Mouse (Mus musculus) CH12.LX (cell line): ENCODE measurements around the gene Meig1. TPM values are rescaled to one million over a fixed set of nuclear protein-coding genes. Genes with fewer than 3 reads are reported as not detected.

ENCODE experiments used
- DNase-seq: peaks from one replicate; pipeline ENCODE4 v3.0.0-alpha.2; 2013; ENCODE audit errors: extremely low read depth
- H3K27ac ChIP-seq: 2 replicates; pipeline ENCODE4 v1.5.1; 2012; ENCODE audit warnings: low read depth, mild to moderate bottlenecking, control low read depth, moderate library complexity; ENCODE audit not compliant: insufficient read depth
- H3K27me3 ChIP-seq: replicated peaks from 2 replicates; pipeline ENCODE3; 2012; ENCODE audit warnings: inconsistent platforms
- H3K36me3 ChIP-seq, 2 experiments: replicated peaks in 1 of 2; 2 replicates each; pipeline versions ENCODE3 to v1.6.1; 2012; ENCODE audit warnings: inconsistent platforms in 1 of 2, low read length in 1 of 2, mild to moderate bottlenecking in 1 of 2, mixed read lengths in 1 of 2, moderate library complexity in 1 of 2; ENCODE audit not compliant: control insufficient read depth in 1 of 2, insufficient read depth in 1 of 2
- H3K4me1 ChIP-seq, 2 experiments: 2 replicates each; pipeline ENCODE4 v1.6.1; 2012; ENCODE audit warnings: inconsistent platforms in 1 of 2, moderate library complexity in 1 of 2; ENCODE audit not compliant: insufficient read depth in 2 of 2, control insufficient read depth in 1 of 2
- H3K4me2 ChIP-seq: 2 replicates; pipeline ENCODE4 v1.6.1; 2012; ENCODE audit warnings: low read depth, mild to moderate bottlenecking, control low read depth; ENCODE audit not compliant: poor library complexity, insufficient read depth, severe bottlenecking
- H3K4me3 ChIP-seq, 3 experiments: fragments of 150-350 bp in 1 of 3; sonication (generic) in 1 of 3; replicated peaks in 1 of 3; 2 replicates each; pipeline versions ENCODE3 to v1.5.1; 2011 to 2012; ENCODE audit warnings: low read depth in 2 of 3, low read length in 2 of 3, mild to moderate bottlenecking in 2 of 3, moderate library complexity in 2 of 3, control low read depth in 1 of 3, improper control_type of control experiment in 1 of 3, inconsistent platforms in 1 of 3, mixed read lengths in 1 of 3; ENCODE audit not compliant: poor library complexity in 1 of 3
- H3K79me2 ChIP-seq: replicated peaks from 2 replicates; pipeline ENCODE4 v1.6.1; 2012; ENCODE audit warnings: mild to moderate bottlenecking, moderate library complexity; ENCODE audit not compliant: control insufficient read depth, poor library complexity, insufficient read depth, severe bottlenecking; ENCODE audit errors: extremely low read depth
- H3K9ac ChIP-seq: 2 replicates; pipeline ENCODE4 v1.6.1; 2012; ENCODE audit warnings: low read depth, mild to moderate bottlenecking, control low read depth, moderate library complexity; ENCODE audit not compliant: insufficient read depth
- H3K9me3 ChIP-seq: replicated peaks from 2 replicates; pipeline ENCODE3; 2012; ENCODE audit warnings: low read length, inconsistent platforms, mixed read lengths
- BHLHE40 ChIP-seq: IDR thresholded peaks from 2 replicates; pipeline ENCODE4 v1.6.1; 2011; ENCODE audit warnings: mild to moderate bottlenecking, low read depth, low read length, improper control_type of control experiment
- HCFC1 ChIP-seq: IDR thresholded peaks from 2 replicates; pipeline ENCODE4 v1.6.1; 2012; ENCODE audit warnings: low read depth, mild to moderate bottlenecking, inconsistent platforms, low read length, improper control_type of control experiment
- IRF4 ChIP-seq: IDR thresholded peaks from 2 replicates; pipeline ENCODE4 v1.6.1; 2014; ENCODE audit warnings: low read depth, mild to moderate bottlenecking, inconsistent platforms, low read length, improper control_type of control experiment
- JUN ChIP-seq: IDR thresholded peaks from 2 replicates; pipeline ENCODE4 v1.6.1; 2011; ENCODE audit warnings: low read depth, mild to moderate bottlenecking, low read length, improper control_type of control experiment, moderate library complexity; ENCODE audit not compliant: insufficient read depth
- JUND ChIP-seq: conservative IDR thresholded peaks from 2 replicates; pipeline ENCODE4 v1.6.1; 2011; ENCODE audit warnings: low read depth, low read length, improper control_type of control experiment
- MAZ ChIP-seq: IDR thresholded peaks from 2 replicates; pipeline ENCODE4 v1.6.1; 2012; ENCODE audit warnings: low read depth, mild to moderate bottlenecking, inconsistent platforms, low read length, improper control_type of control experiment, moderate library complexity
- NELFE ChIP-seq: IDR thresholded peaks from 2 replicates; pipeline ENCODE4 v1.6.1; 2011; ENCODE audit warnings: low read depth, low read length, improper control_type of control experiment
- PAX5 ChIP-seq: IDR thresholded peaks from 2 replicates; pipeline ENCODE4 v1.6.1; 2012; ENCODE audit warnings: low read length, inconsistent platforms, mixed read lengths
- RAD21 ChIP-seq: IDR thresholded peaks from 2 replicates; pipeline ENCODE4 v1.6.1; 2011; ENCODE audit warnings: low read depth, mild to moderate bottlenecking, low read length, improper control_type of control experiment, moderate library complexity
- USF2 ChIP-seq: conservative IDR thresholded peaks from 2 replicates; pipeline ENCODE4 v1.6.1; 2011; ENCODE audit warnings: low read depth, low read length, improper control_type of control experiment
- ZC3H11A ChIP-seq: IDR thresholded peaks from 2 replicates; pipeline ENCODE4 v1.6.1; 2012; ENCODE audit warnings: low read depth, mild to moderate bottlenecking, inconsistent platforms, low read length, improper control_type of control experiment
- ZKSCAN1 ChIP-seq: IDR thresholded peaks from 2 replicates; pipeline ENCODE4 v1.6.1; 2012; ENCODE audit warnings: low read depth, inconsistent platforms, low read length, improper control_type of control experiment, borderline replicate concordance
- dilution Hi-C: fragments of 300-500 bp; cut with MboI; formaldehyde crosslinking; loops from 2 replicates; pipeline ENCODE4 v1.14.3; 2020; ENCODE audit warnings: low sequenced_read_pairs; ENCODE audit not compliant: extremely low pct_unique_long_range_greater_than_20kb, extremely low pct_ligation_motif_present
- in situ Hi-C: fragments of 300-500 bp; cut with MboI; formaldehyde crosslinking; loops from 3 replicates; pipeline ENCODE4 v1.14.3; 2019; ENCODE audit warnings: low sequenced_read_pairs, low pct_ligation_motif_present, low pct_unique_long_range_greater_than_20kb, mixed read lengths
- polyA plus RNA-seq: library from polyadenylated mRNA; unstranded; fragments of >175 nt; gene quantifications from 2 replicates; pipeline ENCODE4 v1.2.1, GENCODE M21; 2012; ENCODE audit warnings: low read depth; ENCODE audit not compliant: insufficient read length
- total RNA-seq, 2 experiments: library from RNA; depleted of rRNA; stranded (reverse); fragments of 300-350 nt in 1 of 2; fragments of >200 nt in 1 of 2; gene quantifications; 2 replicates each; pipeline ENCODE4 v1.2.3; 2012 to 2014

Meig1 gene
- total and polyA plus RNA-seq, 3 experiments = not detected

- no peak for TF ChIP-seq MAZ
- TF ChIP-seq RAD21 = no peak
- TF ChIP-seq IRF4 = no peak
- no peak for TF ChIP-seq USF2
- no peak for TF ChIP-seq JUN
- TF ChIP-seq JUND = no peak
- TF ChIP-seq PAX5 = no peak
- no peak for TF ChIP-seq HCFC1
- TF ChIP-seq ZKSCAN1 = no peak
- no peak for TF ChIP-seq NELFE
- TF ChIP-seq ZC3H11A = no peak
- no peak for TF ChIP-seq BHLHE40
These were observed 61.4 kb downstream of the Meig1 start for GRCm38 (mm10) chr2:3361067-3361466.

More at GRCm38 (mm10) chr2:3361067-3361466, 61.4 kb downstream of the Meig1 start:
- no peaks in the 10 kb centered on the region for H3K36me3 ChIP-seq
- H3K27ac ChIP-seq = no peak overlapping the region
- H3K9ac ChIP-seq = no peak overlapping the region
- no peaks in the 10 kb centered on the region for H3K79me2 ChIP-seq
- in situ Hi-C loops = no loop called here
- no peaks in the 10 kb centered on the region for H3K27me3 ChIP-seq
- dilution Hi-C loops = no loop called here
- H3K9me3 ChIP-seq = no peaks in the 10 kb centered on the region
- H3K4me3 ChIP-seq = no peak overlapping the region
- H3K4me1 ChIP-seq = peaks cover 0 to 1% of the 10 kb centered on the region in 2 experiments; a peak in 2 of 4 replicates
- DNase-seq = no peak
- H3K4me2 ChIP-seq = no peak overlapping the region

Other genes with a start within 250 kb of the Meig1 start
- 10.0 and 11.6 TPM in 2 replicates for gene Nmt2, start 138.4 kb downstream of the Meig1 start, total RNA-seq (2012; rRNA removed)
- gene Nmt2, start 138.4 kb downstream of the Meig1 start, total RNA-seq (2014; rRNA removed) = 15.8 and 15.9 TPM in 2 replicates
- gene Nmt2, start 138.4 kb downstream of the Meig1 start, polyA plus RNA-seq = 15.6 TPM in 2 replicates
- 26.6 and 31.6 TPM in 2 replicates for gene Rpp38, start 90.0 kb downstream of the Meig1 start, total RNA-seq (2012; rRNA removed)
- 33.7 and 38.9 TPM in 2 replicates for gene Rpp38, start 90.0 kb downstream of the Meig1 start, total RNA-seq (2014; rRNA removed)
- 25.4 and 27.8 TPM in 2 replicates for gene Rpp38, start 90.0 kb downstream of the Meig1 start, polyA plus RNA-seq
- 0.30 TPM in 1 of 2 replicates, not detected in the other for gene Acbd7, start 86.5 kb downstream of the Meig1 start, total RNA-seq (2012; rRNA removed)
- gene Acbd7, start 86.5 kb downstream of the Meig1 start, total RNA-seq (2014; rRNA removed) = not detected in 2 replicates
- not detected in 2 replicates for gene Acbd7, start 86.5 kb downstream of the Meig1 start, polyA plus RNA-seq
- not detected in 2 replicates for gene Olah, start 25.4 kb downstream of the Meig1 start, total RNA-seq (2012; rRNA removed)
- gene Olah, start 25.4 kb downstream of the Meig1 start, total RNA-seq (2014; rRNA removed) = 0.39 TPM in 1 of 2 replicates, not detected in the other
- gene Olah, start 25.4 kb downstream of the Meig1 start, polyA plus RNA-seq = not detected in 2 replicates
- 4.9 and 6.0 TPM in 2 replicates for gene Dclre1c, start 1.5 kb upstream of the Meig1 start, total RNA-seq (2012; rRNA removed)
- gene Dclre1c, start 1.5 kb upstream of the Meig1 start, total RNA-seq (2014; rRNA removed) = 7.0 and 8.7 TPM in 2 replicates
- gene Dclre1c, start 1.5 kb upstream of the Meig1 start, polyA plus RNA-seq = 7.3 and 9.6 TPM in 2 replicates
- 9.6 and 10.9 TPM in 2 replicates for gene Suv39h2, start 52.4 kb upstream of the Meig1 start, total RNA-seq (2012; rRNA removed)
- gene Suv39h2, start 52.4 kb upstream of the Meig1 start, total RNA-seq (2014; rRNA removed) = 17.3 and 21.0 TPM in 2 replicates
- gene Suv39h2, start 52.4 kb upstream of the Meig1 start, polyA plus RNA-seq = 11.4 and 12.4 TPM in 2 replicates
- 3.8 and 4.9 TPM in 2 replicates for gene Gm45902, start 90.1 kb upstream of the Meig1 start, total RNA-seq (2012; rRNA removed)
- 6.1 and 6.4 TPM in 2 replicates for gene Gm45902, start 90.1 kb upstream of the Meig1 start, total RNA-seq (2014; rRNA removed)
- gene Gm45902, start 90.1 kb upstream of the Meig1 start, polyA plus RNA-seq = 4.9 TPM in 2 replicates
- 88.0 and 104 TPM in 2 replicates for gene Hspa14, start 90.2 kb upstream of the Meig1 start, total RNA-seq (2012; rRNA removed)
- 131 and 135 TPM in 2 replicates for gene Hspa14, start 90.2 kb upstream of the Meig1 start, total RNA-seq (2014; rRNA removed)
- 87.4 and 92.4 TPM in 2 replicates for gene Hspa14, start 90.2 kb upstream of the Meig1 start, polyA plus RNA-seq
- 0.50 and 1.2 TPM in 2 replicates for gene Cdnf, start 90.4 kb upstream of the Meig1 start, total RNA-seq (2012; rRNA removed)
- gene Cdnf, start 90.4 kb upstream of the Meig1 start, total RNA-seq (2014; rRNA removed) = 0.63 and 0.90 TPM in 2 replicates
- gene Cdnf, start 90.4 kb upstream of the Meig1 start, polyA plus RNA-seq = 0.59 and 0.63 TPM in 2 replicates
- gene Fam107b, start 147.8 kb upstream of the Meig1 start, total RNA-seq (2012; rRNA removed) = 39.4 and 42.6 TPM in 2 replicates
- gene Fam107b, start 147.8 kb upstream of the Meig1 start, total RNA-seq (2014; rRNA removed) = 113 and 115 TPM in 2 replicates
- gene Fam107b, start 147.8 kb upstream of the Meig1 start, polyA plus RNA-seq = 71.7 and 93.4 TPM in 2 replicates